Mouse (Mus musculus) left cerebral cortex, adult 11 months (tissue): ENCODE data around the gene Slc48a1.

Experiments used
- DNase-seq: peaks from one replicate; pipeline ENCODE4 v3.0.0; 2022; ENCODE audit warnings: low spot score

The Slc48a1 gene

DNA sequence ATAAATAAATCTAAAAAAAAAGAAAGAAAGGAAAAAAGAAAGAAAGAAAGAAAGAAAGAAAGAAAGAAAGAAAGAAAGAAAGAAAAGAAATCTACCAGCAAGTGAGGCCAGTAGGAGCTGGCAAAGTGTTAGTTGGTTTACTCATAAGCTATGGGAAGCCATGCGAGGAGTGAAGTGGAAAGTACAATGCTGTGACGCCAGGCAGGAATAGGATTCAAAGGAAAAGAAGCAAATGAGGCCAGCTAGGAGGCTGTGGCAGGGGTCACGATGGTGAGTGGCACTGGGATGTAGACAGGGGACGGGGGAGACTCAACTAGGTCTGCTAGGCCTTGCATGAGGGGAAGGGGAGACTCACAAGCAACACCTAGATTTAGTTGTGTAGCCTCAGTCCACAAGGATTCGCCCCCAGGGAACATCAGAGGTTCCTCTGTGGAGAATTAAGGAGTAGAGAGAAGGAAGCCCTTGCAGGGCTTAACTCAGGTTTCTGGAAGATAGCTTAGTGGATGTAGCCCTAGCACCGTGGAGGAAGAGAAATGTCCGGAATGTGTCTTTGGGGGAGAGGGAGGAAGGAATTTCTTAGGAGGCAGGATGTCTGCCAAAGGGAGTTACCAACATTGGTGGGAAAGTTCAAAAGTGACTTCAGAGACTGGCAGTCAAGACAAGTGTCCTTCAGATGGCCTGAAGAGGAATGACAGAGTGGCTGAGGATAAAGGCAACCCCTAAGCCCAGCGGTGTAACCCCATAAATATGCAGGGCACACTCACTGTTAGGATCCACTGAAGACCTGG lies at the start of gene Slc48a1:
Gene Slc48a1, plus strand, starts transcription at position 210 of the 788 bp plus-strand sequence.
- DNase-seq: no peak

DNA sequence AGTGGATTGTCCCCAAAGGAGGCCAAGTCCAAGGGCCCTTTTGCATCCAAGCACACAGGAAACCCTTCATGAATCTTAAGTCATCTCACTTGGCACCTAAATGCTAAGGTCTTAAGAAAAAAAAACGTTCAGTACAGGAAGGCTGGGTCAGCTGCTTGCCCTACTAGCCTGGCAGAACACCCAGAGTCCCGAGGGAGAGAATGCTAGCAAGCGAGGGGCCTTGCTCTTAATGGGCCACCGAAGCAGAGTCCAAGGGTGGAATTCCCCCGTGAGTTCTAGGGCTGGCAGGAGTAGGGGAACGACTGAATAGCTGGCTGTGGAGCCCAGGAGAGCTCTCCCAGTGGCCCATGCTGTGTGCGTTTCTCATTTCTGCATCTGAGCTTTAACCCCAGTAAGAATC lies 49.5 kb upstream of the Slc48a1 start:
- DNase-seq: no peak

DNA sequence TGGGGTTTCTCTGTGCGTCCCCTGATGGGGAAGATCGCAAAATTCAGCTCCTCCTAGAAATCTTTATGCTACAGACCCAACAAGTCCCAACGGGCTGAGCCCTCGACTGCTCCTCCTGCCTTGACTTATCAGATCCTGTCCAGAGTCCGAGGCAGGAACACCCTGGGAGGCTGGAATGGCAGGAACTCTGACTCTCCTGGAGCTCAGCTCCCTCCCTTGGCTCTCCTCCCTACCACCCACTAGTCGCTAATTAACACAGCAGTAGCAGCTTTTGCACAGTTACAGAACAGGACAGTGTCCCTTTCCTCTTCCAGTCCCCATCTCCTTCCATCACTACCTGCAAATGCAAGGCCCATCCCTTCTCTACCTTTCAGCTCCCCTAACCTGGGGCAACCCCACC lies 48.0 kb upstream of the Slc48a1 start:
- no peak for DNase-seq

GRCm38 (mm10) chr15:97731111-97731510 lies 47.2 kb upstream of the Slc48a1 start, which contains the start of gene Endou:
Gene Endou (minus strand): TSS chr15:97731339.
- DNase-seq: no peak

- no peak for DNase-seq
Observed at GRCm38 (mm10) chr15:97731988-97732387, 46.3 kb upstream of the Slc48a1 start.

DNA sequence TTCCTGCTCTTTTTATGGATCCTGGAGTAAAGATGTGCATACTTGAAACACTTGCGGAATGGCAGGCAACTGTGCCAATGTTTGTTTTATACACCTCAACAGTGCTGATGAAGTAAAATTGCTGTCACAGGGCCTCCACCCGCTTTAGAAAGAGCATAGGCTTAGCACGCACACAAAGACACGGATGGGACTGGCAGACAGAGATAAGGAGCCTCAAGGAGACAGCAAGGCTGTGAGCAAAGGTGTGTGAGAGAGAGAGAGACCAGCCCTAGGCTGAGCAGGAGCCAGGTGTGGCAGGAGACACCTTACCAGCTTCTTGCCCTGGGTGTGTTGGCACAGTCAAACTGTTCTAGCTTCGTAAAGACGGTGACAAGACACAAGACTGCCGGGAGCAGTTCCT lies 39.4 kb upstream of the Slc48a1 start:
- DNase-seq: no peak

DNA sequence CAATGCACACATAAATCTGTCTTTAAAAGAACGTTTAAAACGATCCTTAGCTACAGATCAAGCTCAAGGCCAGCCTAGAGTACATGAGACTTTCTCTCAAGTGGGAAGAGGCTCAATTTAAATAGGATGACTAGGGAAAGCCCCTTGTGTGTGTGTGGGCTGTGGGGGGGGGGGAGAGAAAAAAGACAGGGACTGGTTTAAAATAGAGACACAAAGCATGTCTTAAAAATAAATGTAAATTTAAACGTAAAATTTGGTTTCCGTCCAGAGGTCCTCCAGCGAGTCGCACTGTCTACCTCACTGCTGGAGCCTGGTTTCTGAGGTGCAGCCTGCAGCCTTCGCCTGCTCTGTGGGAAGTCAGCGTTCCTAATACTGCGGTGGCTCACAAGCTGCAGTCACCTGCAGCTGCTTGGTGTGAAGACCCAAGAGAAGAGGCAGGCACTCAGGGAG lies 38.0 kb upstream of the Slc48a1 start:
- no peak for DNase-seq

DNA sequence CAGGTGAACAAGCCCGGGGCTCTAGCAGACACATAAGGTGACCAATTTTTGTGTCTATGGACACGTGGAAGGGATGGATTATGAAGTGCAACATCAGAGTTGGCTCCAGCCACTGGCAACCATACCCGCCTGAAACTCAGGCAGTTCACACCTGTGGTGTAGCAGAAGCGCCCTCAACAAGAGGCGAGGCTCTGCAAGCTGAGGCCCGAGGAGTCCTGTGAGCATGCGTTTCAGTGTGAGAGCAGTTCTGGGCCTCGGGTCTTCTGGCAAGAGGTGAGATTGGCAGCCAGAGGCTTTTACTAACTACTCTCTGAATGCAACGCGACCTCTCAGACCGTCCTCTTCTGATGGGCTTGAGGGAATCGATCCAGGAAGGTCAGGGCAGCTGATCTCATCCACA lies 36.7 kb upstream of the Slc48a1 start:
- DNase-seq: no peak

GRCm38 (mm10) chr15:97742074-97742473 lies 36.2 kb upstream of the Slc48a1 start:
- no peak for DNase-seq

DNA sequence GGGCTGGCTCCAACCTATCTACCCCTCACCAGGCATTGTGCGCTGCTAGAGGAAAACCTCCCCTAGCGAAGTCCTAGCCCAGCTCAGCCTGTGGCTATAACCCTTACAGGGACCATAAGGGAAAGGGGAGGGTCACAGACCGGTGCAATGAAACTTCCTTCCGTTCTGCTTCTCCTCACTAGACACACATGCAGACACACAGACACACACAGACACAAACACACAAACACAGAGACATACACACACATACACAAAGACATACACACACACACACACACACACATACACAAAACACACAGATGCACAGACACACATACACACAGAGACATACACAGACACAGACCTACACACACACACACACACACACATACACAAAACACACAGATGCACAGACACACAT lies 35.7 kb upstream of the Slc48a1 start:
- DNase-seq: no peak

- DNase-seq: no peak
Observed at GRCm38 (mm10) chr15:97743210-97743609, 35.1 kb upstream of the Slc48a1 start.

GRCm38 (mm10) chr15:97743961-97744525 lies 34.3 kb upstream of the Slc48a1 start:
- DNase-seq: no peak

GRCm38 (mm10) chr15:97744930-97745329 lies 33.4 kb upstream of the Slc48a1 start:
- no peak for DNase-seq

DNA sequence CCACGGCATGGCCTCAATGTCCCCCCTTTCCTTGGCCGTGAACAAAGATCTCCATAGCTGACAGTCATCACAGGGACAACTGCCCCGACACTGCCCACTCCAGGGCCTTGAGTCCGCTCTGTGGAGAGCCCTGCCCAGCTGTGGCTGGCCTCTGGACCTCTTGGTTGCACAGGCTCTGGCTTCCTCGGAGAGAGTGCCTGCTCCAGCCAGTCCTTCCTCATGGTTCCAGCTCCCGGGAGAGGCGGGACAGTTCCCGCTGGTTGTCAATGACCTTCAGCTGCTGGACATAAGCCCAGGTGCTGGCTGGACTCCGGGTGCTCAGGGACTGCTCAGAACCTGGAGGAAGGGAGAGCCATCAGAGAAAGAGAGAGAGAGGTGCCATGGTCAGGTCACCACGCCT lies 33.0 kb upstream of the Slc48a1 start:
- DNase-seq: no peak

DNA sequence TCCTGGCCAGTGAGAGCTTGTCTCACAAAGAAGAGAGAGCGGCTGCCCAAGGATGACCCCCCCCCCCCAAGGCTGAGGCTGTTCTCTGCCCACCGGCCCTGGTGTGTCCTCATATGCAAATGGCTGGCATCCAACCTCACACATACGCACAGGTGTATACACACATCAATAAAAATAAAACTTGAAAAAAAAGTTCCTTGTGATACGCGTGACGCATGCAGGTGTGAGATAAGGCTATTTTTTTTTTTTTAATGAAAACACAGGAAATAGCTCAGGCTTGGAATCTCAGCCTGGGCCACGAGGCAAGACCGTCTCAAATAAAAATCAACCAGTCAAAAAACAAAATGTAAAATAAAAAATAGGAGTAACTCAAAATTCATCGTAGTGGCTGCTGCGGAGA lies 32.0 kb upstream of the Slc48a1 start:
- DNase-seq: no peak

- DNase-seq: no peak
Observed at GRCm38 (mm10) chr15:97746748-97747147, 31.6 kb upstream of the Slc48a1 start.

DNA sequence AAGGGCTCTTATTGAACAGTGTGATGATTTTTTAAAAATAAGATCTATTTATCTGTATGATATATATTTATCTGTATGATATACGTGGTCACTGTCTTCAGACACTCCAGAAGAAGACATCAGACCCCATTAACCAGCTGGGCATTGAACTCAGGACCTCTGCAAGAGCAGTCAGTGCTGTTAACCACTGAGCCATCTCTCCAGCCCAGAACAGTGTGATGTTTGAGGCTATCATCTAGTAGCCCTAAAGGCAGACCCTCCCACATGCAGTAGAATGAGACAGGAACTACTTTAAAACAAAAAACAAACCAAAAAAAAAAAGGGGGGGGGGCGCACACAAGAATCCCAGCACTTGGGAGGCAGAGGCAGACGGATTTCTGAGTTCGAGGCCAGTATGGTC lies 30.8 kb upstream of the Slc48a1 start:
- DNase-seq: no peak

DNA sequence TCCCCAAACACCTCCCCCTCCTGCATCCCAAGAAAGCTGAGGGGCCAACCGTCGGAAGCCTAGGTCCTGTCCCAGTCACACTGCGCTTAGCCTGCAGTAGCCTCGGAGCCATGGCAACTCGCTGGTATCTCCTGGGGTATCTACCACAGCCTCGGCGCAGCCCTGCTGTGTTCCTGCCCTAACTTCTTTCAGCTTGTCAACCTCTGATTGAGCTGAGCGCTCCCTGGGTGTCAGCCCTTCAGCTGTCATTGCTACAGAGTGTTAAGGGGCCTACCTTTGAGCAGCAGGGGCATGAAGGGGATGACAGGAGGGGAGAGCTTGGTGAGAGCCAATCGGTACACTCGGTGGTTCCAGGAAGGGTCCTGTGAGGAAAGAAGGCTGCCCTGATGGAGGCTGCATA lies 30.0 kb upstream of the Slc48a1 start:
- no peak for DNase-seq

DNA sequence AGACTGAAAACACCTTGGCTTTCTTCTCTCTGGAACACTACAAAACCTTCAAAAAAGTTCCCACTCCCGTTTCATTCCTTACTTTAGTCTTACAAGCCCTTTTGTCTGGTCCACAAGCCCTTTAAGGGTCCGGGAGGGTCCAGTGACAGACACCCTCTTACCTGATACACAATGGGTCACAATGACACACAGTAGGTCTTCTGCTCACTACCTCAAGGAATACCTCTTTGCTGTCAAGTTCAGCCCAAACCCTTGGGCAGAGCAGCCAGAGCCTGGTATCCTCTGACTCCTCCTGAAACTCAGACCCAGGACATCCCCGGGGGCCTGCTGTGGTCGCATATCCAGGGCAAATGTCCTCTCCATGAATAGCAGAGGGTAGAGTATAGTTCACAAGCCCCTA lies 29.4 kb upstream of the Slc48a1 start:
- no peak for DNase-seq

DNA sequence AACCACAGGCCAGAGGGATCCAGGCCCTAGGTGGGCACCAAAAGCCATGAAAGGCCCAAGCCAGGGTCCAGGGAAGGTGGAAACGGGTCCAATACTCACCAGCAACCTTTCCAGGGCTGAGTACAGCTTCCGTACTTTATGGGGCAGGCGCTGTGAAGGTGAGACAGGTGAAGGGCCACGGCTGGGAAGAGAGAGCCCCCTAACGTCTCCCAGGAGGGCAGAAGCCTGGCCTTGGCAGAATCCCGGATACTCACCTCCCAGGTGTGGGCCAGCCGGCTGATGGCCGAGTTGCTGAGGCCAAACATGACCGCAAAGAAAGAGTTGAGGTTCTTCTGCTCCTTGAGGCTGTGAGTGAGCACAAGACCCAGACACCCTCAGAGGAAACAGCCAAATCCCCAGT lies 28.9 kb upstream of the Slc48a1 start:
- no peak for DNase-seq

DNA sequence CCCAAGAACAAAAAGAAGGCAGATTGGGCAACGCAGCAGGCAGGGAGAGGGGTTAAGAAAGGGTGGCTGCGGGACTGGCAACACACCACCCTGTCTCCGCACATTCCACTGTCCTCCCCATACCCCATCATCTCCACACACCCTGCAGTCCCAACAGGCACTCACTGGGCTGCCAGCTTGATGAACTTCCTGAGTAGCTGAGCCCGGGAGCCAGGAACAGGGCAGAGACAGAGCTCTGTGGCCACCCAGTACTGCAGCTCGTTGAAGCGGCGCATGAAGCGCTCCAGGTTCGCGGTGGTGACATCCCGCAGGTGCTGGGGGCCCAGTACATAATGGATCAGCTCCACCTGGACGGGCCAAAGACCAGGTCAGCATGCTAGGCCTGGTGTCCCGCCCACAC lies 28.5 kb upstream of the Slc48a1 start:
- DNase-seq: no peak

DNA sequence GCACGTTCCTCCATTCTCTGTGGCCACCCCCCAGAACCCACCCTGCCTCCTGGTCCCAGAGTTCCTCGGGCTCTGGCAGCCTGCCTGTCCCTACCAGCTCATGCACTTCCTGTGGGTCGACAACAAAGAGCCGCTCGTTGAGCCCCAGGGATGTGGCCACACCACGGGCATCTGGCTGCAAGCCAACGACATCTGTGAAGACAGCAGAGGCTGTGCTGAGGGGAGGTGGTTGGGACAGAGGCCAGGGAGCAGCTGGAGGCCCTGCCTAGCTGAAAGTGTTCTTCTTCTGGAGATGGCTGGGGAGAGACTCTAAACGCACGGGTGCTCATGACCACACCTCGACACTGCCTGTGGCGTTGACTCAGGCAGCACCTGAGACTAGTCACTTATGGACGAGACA lies 27.6 kb upstream of the Slc48a1 start:
- DNase-seq: peak; percentile 72

DNA sequence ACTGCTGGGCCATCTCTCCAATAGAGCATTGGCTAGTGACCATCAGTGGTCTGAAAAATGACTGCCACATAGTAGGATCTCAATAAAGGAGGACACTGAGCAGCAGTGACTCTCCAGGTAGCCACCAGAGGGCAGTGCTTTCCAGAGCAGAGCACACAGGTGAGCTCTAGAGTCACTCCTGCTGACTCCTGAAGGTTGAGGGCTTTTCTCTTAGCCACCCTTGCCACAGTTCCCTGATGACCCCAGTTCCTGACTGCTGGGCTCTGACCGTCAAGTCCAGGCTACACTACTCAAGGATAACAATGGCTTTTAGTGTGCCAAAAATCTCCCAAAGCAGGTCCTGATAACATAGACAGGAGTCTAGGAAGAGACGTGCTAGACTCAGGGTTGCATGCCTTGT lies 26.6 kb upstream of the Slc48a1 start:
- no peak for DNase-seq

DNA sequence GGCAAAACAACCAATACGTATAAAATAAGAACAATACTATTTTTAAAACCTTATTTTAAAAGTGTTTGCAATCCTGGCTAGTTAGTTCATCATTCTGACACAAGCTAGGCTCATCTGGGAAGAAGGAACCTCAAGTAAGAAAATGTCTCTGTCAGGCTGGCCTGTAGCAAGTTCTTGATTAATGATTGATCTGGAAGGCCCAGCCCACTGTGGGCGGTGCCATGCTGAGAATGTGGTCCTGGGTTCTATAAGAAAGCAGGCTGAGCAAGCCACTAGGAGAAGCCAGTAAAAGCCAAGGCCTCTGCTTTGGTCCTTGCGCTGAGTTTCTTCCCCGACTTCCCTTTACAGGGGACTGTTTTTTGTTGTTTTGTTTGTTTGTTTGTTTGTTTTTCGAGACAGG lies 25.8 kb upstream of the Slc48a1 start:
- DNase-seq: no peak
